8 mouse cellular contexts compared by ENCODE assay signal in genomic region chr10:94523711-94524156, GRCm38 (mm10).
DNase-seq lines count a peak whose midpoint lies in the region; ATAC-seq and TF ChIP-seq lines count a peak whose summit lies in the region.

No protein-coding gene starts in this region.

- H3K9ac ChIP-seq in forebrain, postnatal 0 days: 0 out of 2 replicates have a peak overlapping the region, but pooled peaks have one; percentile 1
- H3K9ac ChIP-seq in stomach, embryonic 15.5 days: no peak overlapping the region

- no peaks in the 10 kb centered on the region for H3K27me3 ChIP-seq in forebrain, postnatal 0 days (ENCODE audit: insufficient read depth, low read length)
- H3K27me3 ChIP-seq in stomach, embryonic 15.5 days (replicated peaks): no peaks in the 10 kb centered on the region

- ATAC-seq in forebrain, postnatal 0 days: peak; percentile 68
- ATAC-seq in stomach, embryonic 15.5 days (ENCODE audit: insufficient read depth, low FRiP score, low read depth): no peak
- no peak for ATAC-seq in megakaryocyte-erythroid progenitor cell, adult 5-6 weeks (replicated peaks; ENCODE audit: low FRiP score, low TSS enrichment, poor library complexity, severe bottlenecking)

- H3K4me1 ChIP-seq in forebrain, postnatal 0 days (ENCODE audit: insufficient read depth): 0 out of 2 replicates have a peak, but pooled peaks cover 12% of the 10 kb centered on the region
- peaks cover 17% of the 10 kb centered on the region for H3K4me1 ChIP-seq in stomach, embryonic 15.5 days

- peak overlapping the region; percentile 30 for H3K4me2 ChIP-seq in forebrain, postnatal 0 days (ENCODE audit: low read depth)
- peak overlapping the region; percentile 29; the same call in 1 of the 2 replicates for H3K4me2 ChIP-seq in stomach, embryonic 15.5 days

- no peaks in the 10 kb centered on the region for H3K9me3 ChIP-seq in forebrain, postnatal 0 days (ENCODE audit: low read length)
- no peaks in the 10 kb centered on the region for H3K9me3 ChIP-seq in stomach, embryonic 15.5 days

- no peak for TF ChIP-seq CTCF in forebrain, postnatal 0 days (IDR thresholded peaks at IDR 0.05; ENCODE audit: low read depth)

- DNase-seq in MN1 (ENCODE audit: low spot score): peak; percentile 93
- peak; percentile 74 for DNase-seq in adrenal gland, postnatal 25 days
- DNase-seq in forebrain, postnatal 0 days: peak; percentile 85
- DNase-seq in heart, postnatal 36 days: peak; percentile 69 to 74
- peak; percentile 86 for DNase-seq in layer of hippocampus, adult 9-11 months
- DNase-seq in lung, postnatal 4 days: peak; percentile 77 to 82

- H3K27ac ChIP-seq in forebrain, postnatal 0 days (ENCODE audit: low read depth, low read length): 0 out of 2 replicates have a peak overlapping the region, but pooled peaks have one; percentile 15
- no peak overlapping the region; the same call in 1 of the 2 replicates for H3K27ac ChIP-seq in stomach, embryonic 15.5 days

- no peaks in the 10 kb centered on the region for H3K36me3 ChIP-seq in forebrain, postnatal 0 days (ENCODE audit: insufficient read depth)
- H3K36me3 ChIP-seq in stomach, embryonic 15.5 days: no peaks in the 10 kb centered on the region

- intact Hi-C loops in heart, postnatal 36 days (cut with DNase I): loop anchor here (1.0 kb wide), 1 partner anchor 49 kb away; no protein-coding TSS in a partner anchor

- 8% methylated on average over 18 of the region's 18 CpGs for WGBS in forebrain, postnatal 0 days
- WGBS in stomach, embryonic 15.5 days: 18% methylated on average over 18 of the region's 18 CpGs

- H3K4me3 ChIP-seq in forebrain, postnatal 0 days (ENCODE audit: low read depth, low read length): no peak overlapping the region
- no peak overlapping the region for H3K4me3 ChIP-seq in stomach, embryonic 15.5 days (replicated peaks)
